Mouse (Mus musculus): Measurements from ENCODE around the gene Mmp7. TPM values are rescaled to one million over a fixed set of nuclear protein-coding genes. Genes with fewer than 3 reads are reported as not detected.

Gene Mmp7
- not detected in 3 replicates for total RNA-seq (2017)

GRCm38 (mm10) chr9:7691790-7692189, at the start of gene Mmp7:
Mmp7 (plus strand) TSS chr9:7692090.
- ATAC-seq (replicated peaks; ENCODE audit: insufficient number of reproducible peaks, low FRiP score, low TSS enrichment, poor library complexity, severe bottlenecking): no peak

GRCm38 (mm10) chr9:7647901-7648300, 44.0 kb upstream of the Mmp7 start:
- no peak for ATAC-seq (replicated peaks; ENCODE audit: insufficient number of reproducible peaks, low FRiP score, low TSS enrichment, poor library complexity, severe bottlenecking)

GRCm38 (mm10) chr9:7650397-7651180, 41.3 kb upstream of the Mmp7 start:
- ATAC-seq (replicated peaks; ENCODE audit: insufficient number of reproducible peaks, low FRiP score, low TSS enrichment, poor library complexity, severe bottlenecking): no peak

- ATAC-seq (replicated peaks; ENCODE audit: insufficient number of reproducible peaks, low FRiP score, low TSS enrichment, poor library complexity, severe bottlenecking): no peak
These were observed 39.4 kb upstream of the Mmp7 start for GRCm38 (mm10) chr9:7652351-7653085.

GRCm38 (mm10) chr9:7657946-7658345, 33.9 kb upstream of the Mmp7 start:
- ATAC-seq (replicated peaks; ENCODE audit: insufficient number of reproducible peaks, low FRiP score, low TSS enrichment, poor library complexity, severe bottlenecking): no peak

- no peak for ATAC-seq (replicated peaks; ENCODE audit: insufficient number of reproducible peaks, low FRiP score, low TSS enrichment, poor library complexity, severe bottlenecking)
These were observed 32.3 kb upstream of the Mmp7 start for GRCm38 (mm10) chr9:7659469-7660020.

GRCm38 (mm10) chr9:7661371-7661770, 30.5 kb upstream of the Mmp7 start:
- no peak for ATAC-seq (replicated peaks; ENCODE audit: insufficient number of reproducible peaks, low FRiP score, low TSS enrichment, poor library complexity, severe bottlenecking)

- no peak for ATAC-seq (replicated peaks; ENCODE audit: insufficient number of reproducible peaks, low FRiP score, low TSS enrichment, poor library complexity, severe bottlenecking)
These were observed 22.2 kb upstream of the Mmp7 start for GRCm38 (mm10) chr9:7669674-7670073.

- no peak for ATAC-seq (replicated peaks; ENCODE audit: insufficient number of reproducible peaks, low FRiP score, low TSS enrichment, poor library complexity, severe bottlenecking)
These were observed 18.9 kb upstream of the Mmp7 start for GRCm38 (mm10) chr9:7672985-7673384.

- ATAC-seq (replicated peaks; ENCODE audit: insufficient number of reproducible peaks, low FRiP score, low TSS enrichment, poor library complexity, severe bottlenecking): no peak
These were observed 13.6 kb upstream of the Mmp7 start for GRCm38 (mm10) chr9:7678154-7678837.

- ATAC-seq (replicated peaks; ENCODE audit: insufficient number of reproducible peaks, low FRiP score, low TSS enrichment, poor library complexity, severe bottlenecking): no peak
These were observed 9.7 kb upstream of the Mmp7 start for GRCm38 (mm10) chr9:7682081-7682618.

GRCm38 (mm10) chr9:7686024-7686423, 5.9 kb upstream of the Mmp7 start:
- ATAC-seq (replicated peaks; ENCODE audit: insufficient number of reproducible peaks, low FRiP score, low TSS enrichment, poor library complexity, severe bottlenecking): no peak

GRCm38 (mm10) chr9:7689799-7690198, 2.1 kb upstream of the Mmp7 start:
- ATAC-seq (replicated peaks; ENCODE audit: insufficient number of reproducible peaks, low FRiP score, low TSS enrichment, poor library complexity, severe bottlenecking): no peak

- no peak for ATAC-seq (replicated peaks; ENCODE audit: insufficient number of reproducible peaks, low FRiP score, low TSS enrichment, poor library complexity, severe bottlenecking)
These were observed 2.1 kb downstream of the Mmp7 start for GRCm38 (mm10) chr9:7693961-7694360.

GRCm38 (mm10) chr9:7695646-7696045, 3.8 kb downstream of the Mmp7 start:
- ATAC-seq (replicated peaks; ENCODE audit: insufficient number of reproducible peaks, low FRiP score, low TSS enrichment, poor library complexity, severe bottlenecking): no peak

GRCm38 (mm10) chr9:7708698-7709097, 16.8 kb downstream of the Mmp7 start:
- no peak for ATAC-seq (replicated peaks; ENCODE audit: insufficient number of reproducible peaks, low FRiP score, low TSS enrichment, poor library complexity, severe bottlenecking)

GRCm38 (mm10) chr9:7711196-7711595, 19.3 kb downstream of the Mmp7 start:
- no peak for ATAC-seq (replicated peaks; ENCODE audit: insufficient number of reproducible peaks, low FRiP score, low TSS enrichment, poor library complexity, severe bottlenecking)

- ATAC-seq (replicated peaks; ENCODE audit: insufficient number of reproducible peaks, low FRiP score, low TSS enrichment, poor library complexity, severe bottlenecking): peak; percentile 63; the same call in 1 of the 2 replicates
These were observed 22.4 kb downstream of the Mmp7 start for GRCm38 (mm10) chr9:7714062-7714907.

Measured in monocyte, adult 5-6 weeks (primary cell).